13 mouse cellular contexts compared by ENCODE assay signal in genomic region chr9:65834628-65835354, GRCm38 (mm10). TPM values are rescaled to one million over a fixed set of nuclear protein-coding genes. Genes with fewer than 3 reads are reported as not detected.
A peak's percentile ranks its signal among the peaks of the same experiment; 100 is the strongest.
DNase-seq lines count a peak whose midpoint lies in the region; ATAC-seq and TF ChIP-seq lines count a peak whose summit lies in the region.
"Had no signal": no experiment of that assay in that cellular context is flagged by ENCODE, and none has a peak within 500 bp of the region (broad histone marks: within the 10 kb centered on the region; RNA-seq: fewer than 3 reads in every experiment).

No protein-coding gene starts in this region.

- peak; percentile 32; the same call in 1 of the 2 replicates for ATAC-seq in forebrain, postnatal 0 days
- ATAC-seq: Patski had no signal

- no peaks in the 10 kb centered on the region for H3K9me3 ChIP-seq in forebrain, postnatal 0 days (ENCODE audit: low read length)

- WGBS in forebrain, postnatal 0 days: 17% methylated on average over 10 of the region's 10 CpGs
- WGBS in lung, adult 2 months: 73% methylated on average over 10 of the region's 10 CpGs

- no peak for TF ChIP-seq CTCF in testis, adult 2 months (IDR thresholded peaks at IDR 0.05; ENCODE audit: control insufficient read depth, insufficient read depth, insufficient replicate concordance, low read depth, low read length)
- TF ChIP-seq CTCF in forebrain, postnatal 0 days (IDR thresholded peaks at IDR 0.05; ENCODE audit: low read depth): no peak
- TF ChIP-seq CTCF in lung, adult 2 months (IDR thresholded peaks at IDR 0.05; ENCODE audit: insufficient read depth, low read length): no peak

- no peaks in the 10 kb centered on the region for H3K4me1 ChIP-seq in testis, adult 2 months (ENCODE audit: control insufficient read depth, insufficient read depth, low read length)
- no peaks in the 10 kb centered on the region; the same call in 1 of the 2 replicates for H3K4me1 ChIP-seq in forebrain, postnatal 0 days (ENCODE audit: insufficient read depth)
- H3K4me1 ChIP-seq in lung, adult 2 months (ENCODE audit: control insufficient read depth, insufficient read depth, low read length): no peaks in the 10 kb centered on the region; the same call in 1 of the 2 replicates

- H3K27me3 ChIP-seq in testis, adult 2 months (ENCODE audit: control insufficient read depth, insufficient read depth, low read length): no peaks in the 10 kb centered on the region
- no peaks in the 10 kb centered on the region for H3K27me3 ChIP-seq in forebrain, postnatal 0 days (ENCODE audit: insufficient read depth, low read length)
- H3K27me3 ChIP-seq: CH12.LX, Patski had no signal

- no peak overlapping the region for H3K4me2 ChIP-seq in forebrain, postnatal 0 days (ENCODE audit: low read depth)

- no peaks in the 10 kb centered on the region for H3K36me3 ChIP-seq in testis, adult 2 months (ENCODE audit: control insufficient read depth, insufficient read depth, low read length)
- H3K36me3 ChIP-seq in forebrain, postnatal 0 days (ENCODE audit: insufficient read depth): peaks cover 4% of the 10 kb centered on the region

- peak; percentile 23 for DNase-seq in layer of hippocampus, adult 11-12 months (ENCODE audit: low spot score)
- DNase-seq in layer of hippocampus, postnatal 10 days (ENCODE audit: low spot score in 2 of 2): no peak
- no peak for DNase-seq in testis, postnatal 14 days (ENCODE audit: low spot score)
- no peak for DNase-seq in forebrain, postnatal 0 days
- peak; percentile 63 for DNase-seq in yolk sac, embryonic 10.5 days (ENCODE audit: low spot score)
- no peak for DNase-seq in lung, adult 2 months
- no peak for DNase-seq in kidney, postnatal 36 days
- DNase-seq: lung, postnatal 4 days; spleen, adult 18-20 months had no signal

- no peak overlapping the region for H3K9ac ChIP-seq in forebrain, postnatal 0 days

- no peak for TF ChIP-seq POLR2A in testis, adult 2 months (IDR thresholded peaks at IDR 0.05; ENCODE audit: control insufficient read depth, low read depth, low read length)
- TF ChIP-seq POLR2A in lung, adult 2 months (IDR thresholded peaks at IDR 0.05; ENCODE audit: borderline replicate concordance, extremely low read depth, low read depth, low read length): no peak

- H3K4me3 ChIP-seq in testis, adult 2 months (ENCODE audit: control insufficient read depth, low read depth, low read length): peak overlapping the region; percentile 76
- no peak overlapping the region for H3K4me3 ChIP-seq in forebrain, postnatal 0 days (ENCODE audit: low read depth, low read length)
- no peak overlapping the region for H3K4me3 ChIP-seq in lung, adult 2 months (replicated peaks; ENCODE audit: extremely low read depth, low read depth, low read length)

- H3K27ac ChIP-seq in testis, adult 2 months (ENCODE audit: control insufficient read depth, insufficient read depth, low read depth, low read length): no peak overlapping the region
- H3K27ac ChIP-seq in forebrain, postnatal 0 days (ENCODE audit: low read depth, low read length): no peak overlapping the region
- H3K27ac ChIP-seq: stomach, postnatal 0 days had no signal

RNA-seq across cellular contexts. Expression of gene Zfp609, which starts 7.4 kb away (rescaled TPM):
- 10 to 100 TPM; 49.1 to 51.0 TPM for total RNA-seq in layer of hippocampus, postnatal 10 days (2021)
- 9.8 and 10.4 TPM in 2 replicates for polyA plus RNA-seq in testis, adult 2 months (2012; rRNA removed)
- 9.8 and 9.9 TPM in 2 replicates for total RNA-seq in forebrain, postnatal 0 days (2014; rRNA removed)
- 3.8 and 5.0 TPM in 2 replicates for polyA plus RNA-seq in forebrain, postnatal 0 days (2015; fragmentation: Nextera tagmentation; extraction: Ambion mirVana)
- polyA plus RNA-seq in lung, adult 2 months (2012; rRNA removed): 8.3 and 11.7 TPM in 2 replicates

RNA-seq across cellular contexts. Expression of gene Pclaf, which starts 55.2 kb away (rescaled TPM):
- 1 to 10 TPM; 4.8 to 6.1 TPM for total RNA-seq in layer of hippocampus, postnatal 10 days (2021)
- polyA plus RNA-seq in testis, adult 2 months (2012; rRNA removed): 0.56 and 0.63 TPM in 2 replicates
- total RNA-seq in forebrain, postnatal 0 days (2014; rRNA removed): 10.1 and 12.8 TPM in 2 replicates
- 14.5 and 17.2 TPM in 2 replicates for polyA plus RNA-seq in forebrain, postnatal 0 days (2015; fragmentation: Nextera tagmentation; extraction: Ambion mirVana)
- polyA plus RNA-seq in lung, adult 2 months (2012; rRNA removed): 0.28 and 1.2 TPM in 2 replicates

Comparison
In these comparisons a context has a peak if more than half of its experiments do, and no peak if none do; other contexts are left out.
1. DNase-seq: peak in layer of hippocampus, adult 11-12 months (single experiment) and yolk sac, embryonic 10.5 days (single experiment); none in layer of hippocampus, postnatal 10 days (0 of 2), testis, postnatal 14 days (single experiment), forebrain, postnatal 0 days (single experiment), lung, adult 2 months (single experiment) and kidney, postnatal 36 days (0 of 2).